Mouse (Mus musculus) neural tube, embryonic 11.5 days (tissue): Measurements from ENCODE around the gene Mef2c. TPM values are rescaled to one million over a fixed set of nuclear protein-coding genes. Genes with fewer than 3 reads are reported as not detected.

ENCODE experiments used
- ATAC-seq: fragments of 200-750 bp; cut with Nextera tagmentation; 2 replicates; pipeline ENCODE4 v1.8.0; 2017; ENCODE audit warnings: moderate number of reproducible peaks, mild to moderate bottlenecking, moderate TSS enrichment, moderate library complexity; ENCODE audit not compliant: insufficient read depth, low FRiP score, low TSS enrichment
- DNase-seq: peaks from one replicate; pipeline ENCODE4 v3.0.0-alpha.2; 2015; ENCODE audit warnings: low spot score
- H3K27ac ChIP-seq: fragments of 300-500 bp; sonication (generic); 2 replicates; pipeline ENCODE4 v1.5.1; 2014; ENCODE audit warnings: low read depth, mild to moderate bottlenecking, low read length
- H3K27me3 ChIP-seq: fragments of 300-500 bp; sonication (generic); 2 replicates; pipeline ENCODE4 v1.6.1; 2014; ENCODE audit warnings: mild to moderate bottlenecking, low read length, mixed read lengths; ENCODE audit not compliant: control insufficient read depth, insufficient read depth
- H3K36me3 ChIP-seq: fragments of 300-500 bp; sonication (generic); 2 replicates; pipeline ENCODE4 v1.6.1; 2014; ENCODE audit warnings: mild to moderate bottlenecking, low read length, moderate library complexity, mixed read lengths; ENCODE audit not compliant: control insufficient read depth, insufficient read depth
- H3K4me1 ChIP-seq: fragments of 300-500 bp; sonication (generic); 2 replicates; pipeline ENCODE4 v1.6.1; 2014; ENCODE audit warnings: low read length, mixed read lengths; ENCODE audit not compliant: control insufficient read depth, insufficient read depth
- H3K4me2 ChIP-seq: fragments of 300-500 bp; sonication (generic); 2 replicates; pipeline ENCODE4 v1.6.1; 2014; ENCODE audit warnings: low read depth, mild to moderate bottlenecking, moderate library complexity
- H3K4me3 ChIP-seq: fragments of 300-500 bp; sonication (generic); 2 replicates; pipeline ENCODE4 v1.5.1; 2014; ENCODE audit warnings: low read depth, low read length
- H3K9ac ChIP-seq: fragments of 300-500 bp; sonication (generic); 2 replicates; pipeline ENCODE4 v1.6.1; 2014; ENCODE audit warnings: mild to moderate bottlenecking, low read length
- H3K9me3 ChIP-seq: fragments of 300-500 bp; sonication (generic); 2 replicates; pipeline ENCODE4 v1.6.1; 2016; ENCODE audit warnings: low read length; ENCODE audit not compliant: control insufficient read depth
- WGBS: fragments of 180-500 bp; shearing (Covaris S2); extraction: QIAGEN DNeasy Blood & Tissue Kit; methylation state at CpG from one replicate; pipeline ENCODE4 v1.1.7; 2014; 5-methylcytosine and 5-hydroxymethylcytosine counted together
- polyA plus RNA-seq: library from polyadenylated mRNA; unstranded; fragments of >200 nt; fragmentation: Nextera tagmentation; extraction: Ambion mirVana; gene quantifications from 2 replicates; pipeline ENCODE4 v1.2.1, GENCODE M21; 2014

Mef2c gene
- polyA plus RNA-seq, 1 experiment from 2014 or later: 34.4 TPM

- no peak for ATAC-seq
- no peak overlapping the region for H3K4me2 ChIP-seq
- no peak for DNase-seq
- no peaks in the 10 kb centered on the region for H3K27me3 ChIP-seq
- no peak overlapping the region for H3K4me3 ChIP-seq
- H3K36me3 ChIP-seq: no peaks in the 10 kb centered on the region
- H3K27ac ChIP-seq: no peak overlapping the region
- no peaks in the 10 kb centered on the region for H3K4me1 ChIP-seq
- no peak overlapping the region for H3K9ac ChIP-seq
- no peaks in the 10 kb centered on the region for H3K9me3 ChIP-seq
Measured at GRCm38 (mm10) chr13:83551259-83551658, 47.4 kb downstream of the Mef2c start.

- 83% methylated on average over 1 of the region's 1 CpGs for WGBS
- Histone ChIP-seq H3K27me3 (no peaks in the 10 kb centered on the region), H3K4me1 (no peaks in the 10 kb centered on the region)
Measured at GRCm38 (mm10) chr13:83552051-83552450, 48.2 kb downstream of the Mef2c start.

GRCm38 (mm10) chr13:83563261-83563660 lies 59.4 kb downstream of the Mef2c start:
- Histone ChIP-seq H3K4me1 (no peaks in the 10 kb centered on the region), H3K4me3 (no peak overlapping the region), H3K9me3 (no peaks in the 10 kb centered on the region), H3K4me2 (no peak overlapping the region), H3K9ac (no peak overlapping the region), H3K27me3 (no peaks in the 10 kb centered on the region), H3K36me3 (no peaks in the 10 kb centered on the region), H3K27ac (no peak overlapping the region)
- WGBS: 78% methylated on average over 2 of the region's 2 CpGs
- ATAC-seq: no peak
- DNase-seq: no peak

More at GRCm38 (mm10) chr13:83552051-83552450, 48.2 kb downstream of the Mef2c start:
- H3K36me3 ChIP-seq: no peaks in the 10 kb centered on the region
- no peak overlapping the region for H3K4me2 ChIP-seq
- H3K9me3 ChIP-seq: no peaks in the 10 kb centered on the region
- ATAC-seq (no peak), DNase-seq (no peak)
- H3K4me3 ChIP-seq: no peak overlapping the region
- no peak overlapping the region for H3K27ac ChIP-seq
- no peak overlapping the region for H3K9ac ChIP-seq

GRCm38 (mm10) chr13:83565732-83566131 lies 61.9 kb downstream of the Mef2c start:
- DNase-seq (no peak), ATAC-seq (no peak)
- no peak overlapping the region for H3K9ac ChIP-seq
- no peaks in the 10 kb centered on the region for H3K36me3 ChIP-seq
- H3K4me1 ChIP-seq: no peaks in the 10 kb centered on the region
- no peak overlapping the region for H3K4me2 ChIP-seq
- no peak overlapping the region for H3K4me3 ChIP-seq
- no peaks in the 10 kb centered on the region for H3K27me3 ChIP-seq
- no peak overlapping the region for H3K27ac ChIP-seq
- 83% methylated on average over 3 of the region's 3 CpGs for WGBS
- no peaks in the 10 kb centered on the region for H3K9me3 ChIP-seq

- WGBS: 56% methylated on average over 4 of the region's 4 CpGs
- H3K4me3 ChIP-seq: no peak overlapping the region
- H3K27ac ChIP-seq: no peak overlapping the region
- ATAC-seq (no peak), DNase-seq (no peak)
- no peaks in the 10 kb centered on the region for H3K9me3 ChIP-seq
- H3K27me3 ChIP-seq: no peaks in the 10 kb centered on the region
- H3K4me1 ChIP-seq: no peaks in the 10 kb centered on the region
- H3K36me3 ChIP-seq: no peaks in the 10 kb centered on the region
- no peak overlapping the region for H3K9ac ChIP-seq
- H3K4me2 ChIP-seq: no peak overlapping the region
Measured at GRCm38 (mm10) chr13:83566180-83566579, 62.3 kb downstream of the Mef2c start.

- H3K27me3 ChIP-seq: no peaks in the 10 kb centered on the region
- H3K9ac ChIP-seq: no peak overlapping the region
- H3K4me2 ChIP-seq: no peak overlapping the region
- DNase-seq (no peak), ATAC-seq (no peak)
- H3K4me1 ChIP-seq: no peaks in the 10 kb centered on the region
- no peak overlapping the region for H3K27ac ChIP-seq
- WGBS: 59% methylated on average over 8 of the region's 8 CpGs
- H3K9me3 ChIP-seq: no peaks in the 10 kb centered on the region
- H3K4me3 ChIP-seq: no peak overlapping the region
- H3K36me3 ChIP-seq: no peaks in the 10 kb centered on the region
Measured at GRCm38 (mm10) chr13:83566834-83567534, 63.1 kb downstream of the Mef2c start.

- Histone ChIP-seq H3K9ac (no peak overlapping the region), H3K36me3 (no peaks in the 10 kb centered on the region), H3K4me3 (no peak overlapping the region), H3K9me3 (no peaks in the 10 kb centered on the region), H3K27ac (no peak overlapping the region), H3K4me1 (no peaks in the 10 kb centered on the region), H3K27me3 (no peaks in the 10 kb centered on the region), H3K4me2 (no peak overlapping the region)
- DNase-seq: no peak
- ATAC-seq: no peak
- 79% methylated on average over 3 of the region's 3 CpGs for WGBS
Measured at GRCm38 (mm10) chr13:83567681-83568080, 63.8 kb downstream of the Mef2c start.

GRCm38 (mm10) chr13:83568759-83569256 lies 65.0 kb downstream of the Mef2c start:
- H3K4me3 ChIP-seq: no peak overlapping the region
- H3K27me3 ChIP-seq: no peaks in the 10 kb centered on the region
- H3K4me2 ChIP-seq: no peak overlapping the region
- no peaks in the 10 kb centered on the region for H3K36me3 ChIP-seq
- H3K4me1 ChIP-seq: no peaks in the 10 kb centered on the region
- DNase-seq (no peak), ATAC-seq (no peak)
- H3K9ac ChIP-seq: no peak overlapping the region
- 87% methylated on average over 11 of the region's 11 CpGs for WGBS
- H3K9me3 ChIP-seq: no peaks in the 10 kb centered on the region
- H3K27ac ChIP-seq: no peak overlapping the region

GRCm38 (mm10) chr13:83571973-83572447 lies 68.2 kb downstream of the Mef2c start:
- DNase-seq: no peak
- ATAC-seq: no peak
- 55% methylated on average over 7 of the region's 7 CpGs for WGBS

More at GRCm38 (mm10) chr13:83571973-83572447, 68.2 kb downstream of the Mef2c start:
- no peaks in the 10 kb centered on the region for H3K36me3 ChIP-seq
- no peak overlapping the region for H3K4me3 ChIP-seq
- H3K4me2 ChIP-seq: no peak overlapping the region
- no peaks in the 10 kb centered on the region for H3K9me3 ChIP-seq
- H3K9ac ChIP-seq: no peak overlapping the region
- H3K27ac ChIP-seq: no peak overlapping the region
- H3K4me1 ChIP-seq: no peaks in the 10 kb centered on the region
- no peaks in the 10 kb centered on the region for H3K27me3 ChIP-seq
